Comparison of ENCODE assay signal across 11 mouse cellular contexts in the genomic region with DNA sequence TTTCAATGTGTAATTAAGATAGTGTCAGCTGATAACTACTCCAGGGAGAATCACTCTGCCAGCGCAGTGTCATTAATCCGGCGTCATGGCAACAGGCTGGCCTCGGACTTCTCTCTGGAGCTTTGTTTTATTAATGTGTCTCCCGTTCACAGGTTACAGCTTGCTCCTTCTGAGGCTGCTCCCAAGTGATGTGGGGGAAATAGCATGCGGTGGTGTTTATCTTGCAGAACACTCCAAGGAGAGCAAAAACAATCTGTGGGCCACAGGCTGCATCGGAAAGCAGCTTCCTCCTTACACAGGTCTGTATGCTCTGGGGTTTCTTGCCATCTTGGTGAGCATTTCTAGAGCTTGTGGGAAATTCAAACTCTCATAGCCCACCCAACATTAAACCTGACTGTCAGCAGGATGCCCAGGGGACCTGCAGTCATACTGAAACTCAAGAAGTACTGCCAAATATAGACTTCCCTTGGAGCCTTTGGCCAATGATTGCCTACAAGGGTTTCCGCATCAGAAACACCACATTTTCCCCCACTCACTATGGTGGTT. TPM values are rescaled to one million over a fixed set of nuclear protein-coding genes. Genes with fewer than 3 reads are reported as not detected.
DNase-seq lines count a peak whose midpoint lies in the region; ATAC-seq and TF ChIP-seq lines count a peak whose summit lies in the region.
"Had no signal": no experiment of that assay in that cellular context is flagged by ENCODE, and none has a peak within 500 bp of the region (broad histone marks: within the 10 kb centered on the region; RNA-seq: fewer than 3 reads in every experiment).

No protein-coding gene starts in this region.

- peak overlapping the region; percentile 24 for H3K4me2 ChIP-seq in hindbrain, embryonic 13.5 days
- H3K4me2 ChIP-seq in neural tube, embryonic 12.5 days (replicated peaks): peak overlapping the region; percentile 17; the same call in 1 of the 2 replicates
- H3K4me2 ChIP-seq in heart, embryonic 11.5 days: no peak overlapping the region

- no peaks in the 10 kb centered on the region for H3K36me3 ChIP-seq in hindbrain, embryonic 13.5 days
- H3K36me3 ChIP-seq in neural tube, embryonic 12.5 days: no peaks in the 10 kb centered on the region
- no peaks in the 10 kb centered on the region for H3K36me3 ChIP-seq in thymus, adult 2 months (ENCODE audit: control insufficient read depth, insufficient read depth, low read length)
- no peaks in the 10 kb centered on the region for H3K36me3 ChIP-seq in heart, embryonic 11.5 days (ENCODE audit: control insufficient read depth, insufficient read depth, low read length)
- H3K36me3 ChIP-seq: heart, embryonic 10.5 days had no signal

- H3K4me3 ChIP-seq in hindbrain, embryonic 13.5 days: no peak overlapping the region
- H3K4me3 ChIP-seq in neural tube, embryonic 12.5 days: no peak overlapping the region
- H3K4me3 ChIP-seq in thymus, adult 2 months (ENCODE audit: control insufficient read depth, insufficient read depth, low read length): no peak overlapping the region
- no peak overlapping the region for H3K4me3 ChIP-seq in heart, embryonic 11.5 days (ENCODE audit: low read depth, low read length)
- H3K4me3 ChIP-seq: heart, embryonic 10.5 days had no signal

- H3K9me3 ChIP-seq in hindbrain, embryonic 13.5 days: no peaks in the 10 kb centered on the region
- no peaks in the 10 kb centered on the region for H3K9me3 ChIP-seq in neural tube, embryonic 12.5 days
- 0 out of 2 replicates have a peak, but pooled peaks cover 2% of the 10 kb centered on the region for H3K9me3 ChIP-seq in heart, embryonic 11.5 days (replicated peaks; ENCODE audit: control insufficient read depth, low read length)
- H3K9me3 ChIP-seq: heart, embryonic 10.5 days had no signal

- 25% methylated on average over 8 of the region's 8 CpGs for WGBS in hindbrain, embryonic 13.5 days
- WGBS in neural tube, embryonic 12.5 days: 28% methylated on average over 8 of the region's 8 CpGs
- WGBS in thymus, adult 2 months: 56% methylated on average over 8 of the region's 8 CpGs
- WGBS in heart, embryonic 11.5 days (ENCODE audit: insufficient replicate concordance): 25% methylated on average over 8 of the region's 8 CpGs

- H3K4me1 ChIP-seq in hindbrain, embryonic 13.5 days (replicated peaks): peaks cover 20% of the 10 kb centered on the region
- H3K4me1 ChIP-seq in neural tube, embryonic 12.5 days: peaks cover 12% of the 10 kb centered on the region
- no peaks in the 10 kb centered on the region for H3K4me1 ChIP-seq in thymus, adult 2 months (replicated peaks; ENCODE audit: control insufficient read depth, insufficient read depth, low read length)
- H3K4me1 ChIP-seq in heart, embryonic 11.5 days (ENCODE audit: control insufficient read depth, insufficient read depth, low read length): peaks cover 3% of the 10 kb centered on the region; the same call in 1 of the 2 replicates
- H3K4me1 ChIP-seq: heart, embryonic 10.5 days had no signal

- no peak overlapping the region for H3K9ac ChIP-seq in hindbrain, embryonic 13.5 days
- no peak overlapping the region for H3K9ac ChIP-seq in neural tube, embryonic 12.5 days
- H3K9ac ChIP-seq in heart, embryonic 11.5 days (ENCODE audit: low read depth, low read length): no peak overlapping the region

- peak; percentile 91 for ATAC-seq in hindbrain, embryonic 13.5 days (ENCODE audit: low FRiP score)
- ATAC-seq in neural tube, embryonic 12.5 days (ENCODE audit: low FRiP score, low read depth): peak; percentile 82
- ATAC-seq in heart, embryonic 11.5 days (replicated peaks; ENCODE audit: insufficient number of reproducible peaks, low FRiP score, low TSS enrichment): no peak

- TF ChIP-seq POLR2A in thymus, adult 2 months (IDR thresholded peaks at IDR 0.05; ENCODE audit: control insufficient read depth, extremely low read depth, insufficient read depth, low read length, poor library complexity): no peak

- no peak for TF ChIP-seq CTCF in thymus, adult 2 months (IDR thresholded peaks at IDR 0.05; ENCODE audit: borderline replicate concordance, control insufficient read depth, extremely low read depth, insufficient read depth, low read length, poor library complexity)

- H3K27ac ChIP-seq in hindbrain, embryonic 13.5 days: peak overlapping the region; percentile 83
- H3K27ac ChIP-seq in neural tube, embryonic 12.5 days: no peak overlapping the region
- no peak overlapping the region for H3K27ac ChIP-seq in thymus, adult 2 months (ENCODE audit: control insufficient read depth, insufficient read depth, low read length)
- H3K27ac ChIP-seq in heart, embryonic 11.5 days (ENCODE audit: low read depth, low read length): no peak overlapping the region
- H3K27ac ChIP-seq: heart, embryonic 10.5 days had no signal

- H3K27me3 ChIP-seq in hindbrain, embryonic 13.5 days: no peaks in the 10 kb centered on the region
- no peaks in the 10 kb centered on the region for H3K27me3 ChIP-seq in neural tube, embryonic 12.5 days (replicated peaks)
- H3K27me3 ChIP-seq in thymus, adult 2 months (ENCODE audit: control insufficient read depth, insufficient read depth, low read length): no peaks in the 10 kb centered on the region
- peaks cover 9% of the 10 kb centered on the region; the same call in 1 of the 2 replicates for H3K27me3 ChIP-seq in heart, embryonic 11.5 days (ENCODE audit: control insufficient read depth, insufficient read depth, low read length)

- DNase-seq in layer of hippocampus, postnatal 10 days (ENCODE audit: low spot score in 2 of 2): peak; percentile 18 to 29
- DNase-seq in layer of hippocampus, adult 9-11 months: no peak
- peak; percentile 58 for DNase-seq in embryo, embryonic 10.5 days (ENCODE audit: low spot score)
- no peak for DNase-seq in thymus, adult 2 months
- no peak for DNase-seq in left cerebral cortex, adult 8-10 months (ENCODE audit: low spot score in 2 of 2)

RNA-seq across cellular contexts. Expression of gene Crhbp, which starts 25.4 kb away (rescaled TPM):
- 10 to 100 TPM; 16.6 to 17.2 TPM for total RNA-seq in layer of hippocampus, postnatal 10 days (2021)
- 8.4 and 9.3 TPM in 2 replicates for polyA plus RNA-seq in hindbrain, embryonic 13.5 days (2015; fragmentation: Nextera tagmentation; extraction: Ambion mirVana)
- 2.9 and 4.4 TPM in 2 replicates for polyA plus RNA-seq in neural tube, embryonic 12.5 days (2016; fragmentation: Nextera tagmentation; extraction: Ambion mirVana)
- 2.7 and 3.1 TPM in 2 replicates for polyA plus RNA-seq in thymus, adult 2 months (2012; rRNA removed)
- polyA plus RNA-seq in heart, embryonic 11.5 days (2014; fragmentation: Nextera tagmentation; extraction: Ambion mirVana): 0.17 TPM in 1 of 2 replicates, not detected in the other
- total RNA-seq in left cerebral cortex, adult 8-10 months (2022): 10 to 100 TPM; 18.4 to 24.3 (median 20.9) TPM
- polyA plus RNA-seq: small intestine, adult 2 months had no signal

RNA-seq across cellular contexts. Expression of gene Aggf1, which starts 44.1 kb away (rescaled TPM):
- total RNA-seq in layer of hippocampus, postnatal 10 days (2021): 10 to 100 TPM; 42.0 to 43.9 TPM
- polyA plus RNA-seq in hindbrain, embryonic 13.5 days (2015; fragmentation: Nextera tagmentation; extraction: Ambion mirVana): 39.8 and 41.6 TPM in 2 replicates
- polyA plus RNA-seq in neural tube, embryonic 12.5 days (2016; fragmentation: Nextera tagmentation; extraction: Ambion mirVana): 50.5 and 54.0 TPM in 2 replicates
- 22.5 and 26.9 TPM in 2 replicates for polyA plus RNA-seq in thymus, adult 2 months (2012; rRNA removed)
- polyA plus RNA-seq in heart, embryonic 11.5 days (2014; fragmentation: Nextera tagmentation; extraction: Ambion mirVana): 26.5 and 30.7 TPM in 2 replicates
- total RNA-seq in left cerebral cortex, adult 8-10 months (2022): 10 to 100 TPM; 46.3 to 49.9 (median 48.2) TPM

RNA-seq across cellular contexts. Expression of gene S100z, which starts 59.2 kb away (rescaled TPM):
- not detected for total RNA-seq in layer of hippocampus, postnatal 10 days (2021)
- not detected in 2 replicates for polyA plus RNA-seq in hindbrain, embryonic 13.5 days (2015; fragmentation: Nextera tagmentation; extraction: Ambion mirVana)
- polyA plus RNA-seq in neural tube, embryonic 12.5 days (2016; fragmentation: Nextera tagmentation; extraction: Ambion mirVana): not detected in 2 replicates
- not detected in 2 replicates for polyA plus RNA-seq in thymus, adult 2 months (2012; rRNA removed)
- not detected in 2 replicates for polyA plus RNA-seq in heart, embryonic 11.5 days (2014; fragmentation: Nextera tagmentation; extraction: Ambion mirVana)
- not detected for total RNA-seq in left cerebral cortex, adult 8-10 months (2022)
- polyA plus RNA-seq: heart, embryonic 10.5 days; lung, embryonic 16.5 days; small intestine, adult 2 months had no signal

Comparison
In these comparisons a context has a peak if more than half of its experiments do, and no peak if none do; other contexts are left out.
1. DNase-seq: peak in layer of hippocampus, postnatal 10 days (2 of 2) and embryo, embryonic 10.5 days (single experiment); none in layer of hippocampus, adult 9-11 months (single experiment), thymus, adult 2 months (single experiment) and left cerebral cortex, adult 8-10 months (0 of 2).